8 mouse cellular contexts compared by ENCODE assay signal in the genomic region with DNA sequence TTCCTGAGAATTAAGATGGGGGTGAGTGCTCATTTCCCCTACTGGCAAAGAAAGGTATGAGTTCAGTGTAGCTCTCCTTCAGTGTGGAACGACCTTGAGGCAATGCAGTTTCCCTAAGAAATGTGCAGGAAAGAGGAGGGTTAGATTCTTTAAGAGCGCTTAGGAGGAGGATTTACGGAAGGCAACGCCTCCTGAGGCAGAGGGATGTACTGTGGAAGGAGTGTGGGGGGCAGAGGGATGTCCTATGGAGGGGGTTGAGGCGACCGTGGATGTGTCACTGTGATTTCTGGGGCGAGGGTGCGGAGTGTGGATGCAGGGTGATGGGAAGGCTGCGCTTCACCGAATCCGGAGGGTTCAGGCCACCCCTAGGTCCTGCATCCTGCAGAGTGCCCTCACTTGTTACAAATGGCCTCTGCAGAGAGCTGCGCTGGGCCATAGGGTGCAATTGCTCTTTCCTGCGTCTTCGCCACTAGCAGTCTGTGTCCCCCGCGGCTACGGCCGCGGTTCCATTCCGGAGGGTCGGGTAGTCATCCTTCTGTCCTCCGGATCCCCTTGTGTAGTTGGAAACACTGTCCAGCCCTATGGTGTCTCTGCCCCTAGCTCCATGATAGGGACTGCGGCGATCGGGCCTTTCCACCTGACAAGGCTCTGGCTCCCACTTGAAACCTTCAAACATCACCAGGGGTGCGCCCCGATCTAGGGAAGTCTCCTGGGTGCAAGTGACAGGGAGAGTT. TPM values are rescaled to one million over a fixed set of nuclear protein-coding genes. Genes with fewer than 3 reads are reported as not detected.
A peak's percentile ranks its signal among the peaks of the same experiment; 100 is the strongest.
DNase-seq lines count a peak whose midpoint lies in the region; ATAC-seq lines count a peak whose summit lies in the region.

No protein-coding gene starts in this region.

- H3K4me3 ChIP-seq in hindbrain, embryonic 10.5 days: peak overlapping the region; percentile 53
- H3K4me3 ChIP-seq in liver, embryonic 16.5 days (ENCODE audit: low read depth, low read length): peak overlapping the region; percentile 28; the same call in 1 of the 2 replicates

- no peak for ATAC-seq in liver, embryonic 16.5 days (ENCODE audit: low read depth)
- no peak for ATAC-seq in megakaryocyte-erythroid progenitor cell, adult 5-6 weeks (replicated peaks; ENCODE audit: low FRiP score, low TSS enrichment, poor library complexity, severe bottlenecking)

- peak overlapping the region; percentile 57 for H3K4me2 ChIP-seq in liver, embryonic 16.5 days (ENCODE audit: low read depth, low read length)

- no peak overlapping the region for H3K27ac ChIP-seq in hindbrain, embryonic 10.5 days
- no peak overlapping the region for H3K27ac ChIP-seq in liver, embryonic 16.5 days (ENCODE audit: low read length)

- peaks cover 18% of the 10 kb centered on the region for H3K4me1 ChIP-seq in hindbrain, embryonic 10.5 days (replicated peaks)
- H3K4me1 ChIP-seq in liver, embryonic 16.5 days (ENCODE audit: control insufficient read depth, low read depth, low read length): no peaks in the 10 kb centered on the region; the same call in 1 of the 2 replicates

- peaks cover 86% of the 10 kb centered on the region for H3K27me3 ChIP-seq in hindbrain, embryonic 10.5 days (ENCODE audit: insufficient read depth, poor library complexity, severe bottlenecking)
- peaks cover 21% of the 10 kb centered on the region for H3K27me3 ChIP-seq in liver, embryonic 16.5 days (ENCODE audit: control insufficient read depth, insufficient read depth, low read depth, low read length)

- H3K9ac ChIP-seq in liver, embryonic 16.5 days (ENCODE audit: low read depth, low read length): no peak overlapping the region

- WGBS in hindbrain, embryonic 10.5 days: 4% methylated on average over 27 of the region's 27 CpGs
- 7% methylated on average over 27 of the region's 27 CpGs for WGBS in liver, embryonic 16.5 days (ENCODE audit: insufficient replicate concordance)

- no peaks in the 10 kb centered on the region for H3K36me3 ChIP-seq in hindbrain, embryonic 10.5 days
- H3K36me3 ChIP-seq in liver, embryonic 16.5 days (ENCODE audit: control insufficient read depth, insufficient read depth): no peaks in the 10 kb centered on the region

- H3K9me3 ChIP-seq in hindbrain, embryonic 10.5 days: no peaks in the 10 kb centered on the region
- H3K9me3 ChIP-seq in liver, embryonic 16.5 days (replicated peaks; ENCODE audit: control insufficient read depth, low read length): no peaks in the 10 kb centered on the region

- peak; percentile 26 for DNase-seq in embryo, embryonic 10 days (ENCODE audit: low spot score)
- DNase-seq in embryo, embryonic 11 days: no peak
- peak; percentile 53 for DNase-seq in right cerebral cortex, adult 18-20 months
- DNase-seq in right cerebral cortex, postnatal 10 days (ENCODE audit: low spot score in 2 of 2): no peak
- DNase-seq in hindbrain, embryonic 10.5 days (ENCODE audit: low spot score): no peak
- no peak for DNase-seq in gastrocnemius, postnatal 10 days

RNA-seq across cellular contexts. Expression of a gene that starts 7.5 kb away (rescaled TPM):
- polyA plus RNA-seq in hindbrain, embryonic 10.5 days (2016; fragmentation: Nextera tagmentation; extraction: Ambion mirVana): 0.58 and 0.62 TPM in 2 replicates
- 0.15 and 0.37 TPM in 2 replicates for polyA plus RNA-seq in liver, embryonic 16.5 days (2015; fragmentation: Nextera tagmentation; extraction: Ambion mirVana)
- 0.22 and 1.2 TPM in 2 replicates for total RNA-seq in megakaryocyte-erythroid progenitor cell, adult 5-6 weeks (2014; fragmentation: Nextera tagmentation)
- total RNA-seq in megakaryocyte-erythroid progenitor cell, adult 5-6 weeks (2017): 1.1 TPM in 1 of 2 replicates, not detected in the other
- total RNA-seq in gastrocnemius, postnatal 10 days (2021): 10 to 100 TPM; 72.8 to 79.1 TPM

RNA-seq across cellular contexts. Expression of a gene that starts 28.1 kb away (rescaled TPM):
- 3.5 and 4.3 TPM in 2 replicates for polyA plus RNA-seq in hindbrain, embryonic 10.5 days (2016; fragmentation: Nextera tagmentation; extraction: Ambion mirVana)
- 0.20 TPM in 2 replicates for polyA plus RNA-seq in liver, embryonic 16.5 days (2015; fragmentation: Nextera tagmentation; extraction: Ambion mirVana)
- total RNA-seq in megakaryocyte-erythroid progenitor cell, adult 5-6 weeks (2014; fragmentation: Nextera tagmentation): not detected in 2 replicates
- total RNA-seq in megakaryocyte-erythroid progenitor cell, adult 5-6 weeks (2017): not detected in 2 replicates
- 1 to 10 TPM; 1.8 to 2.2 TPM for total RNA-seq in gastrocnemius, postnatal 10 days (2021)

RNA-seq across cellular contexts. Expression of a gene that starts 36.1 kb away (rescaled TPM):
- not detected in 2 replicates for polyA plus RNA-seq in hindbrain, embryonic 10.5 days (2016; fragmentation: Nextera tagmentation; extraction: Ambion mirVana)
- polyA plus RNA-seq in liver, embryonic 16.5 days (2015; fragmentation: Nextera tagmentation; extraction: Ambion mirVana): 0.05 and 0.09 TPM in 2 replicates
- not detected in 2 replicates for total RNA-seq in megakaryocyte-erythroid progenitor cell, adult 5-6 weeks (2014; fragmentation: Nextera tagmentation)
- total RNA-seq in megakaryocyte-erythroid progenitor cell, adult 5-6 weeks (2017): not detected in 2 replicates
- total RNA-seq in gastrocnemius, postnatal 10 days (2021): not detected

RNA-seq across cellular contexts. Expression of a gene that starts 58.2 kb away (rescaled TPM):
- 0.22 TPM in 1 of 2 replicates, not detected in the other for polyA plus RNA-seq in hindbrain, embryonic 10.5 days (2016; fragmentation: Nextera tagmentation; extraction: Ambion mirVana)
- polyA plus RNA-seq in liver, embryonic 16.5 days (2015; fragmentation: Nextera tagmentation; extraction: Ambion mirVana): 0.06 and 0.37 TPM in 2 replicates
- not detected in 2 replicates for total RNA-seq in megakaryocyte-erythroid progenitor cell, adult 5-6 weeks (2014; fragmentation: Nextera tagmentation)
- not detected in 2 replicates for total RNA-seq in megakaryocyte-erythroid progenitor cell, adult 5-6 weeks (2017)
- total RNA-seq in gastrocnemius, postnatal 10 days (2021): not detected

Comparison
In these comparisons a context has a peak if more than half of its experiments do, and no peak if none do; other contexts are left out.
1. DNase-seq: peak in embryo, embryonic 10 days (single experiment) and right cerebral cortex, adult 18-20 months (single experiment); none in embryo, embryonic 11 days (single experiment), right cerebral cortex, postnatal 10 days (0 of 2), hindbrain, embryonic 10.5 days (single experiment) and gastrocnemius, postnatal 10 days (single experiment).
2. RNA of a gene that starts 7.5 kb away (total RNA-seq): 72.8 to 79.1 TPM in gastrocnemius, postnatal 10 days; 0.22 to 1.2 TPM in megakaryocyte-erythroid progenitor cell, adult 5-6 weeks; every median in the first group is over 10 times any median in the second.